Mouse (Mus musculus) spleen, postnatal 4 days (tissue): Measurements from ENCODE around the gene Gm12216.
"Not testable (repeated sequence)": the region's sequence is repeated elsewhere in the genome, so short reads cannot be mapped to it uniquely, and the experiment has no call there.

ENCODE experiments used
- DNase-seq, 2 experiments: peaks; one replicate each; pipeline ENCODE4 v3.0.0; 2022; ENCODE audit warnings: low spot score in 2 of 2

Gm12216 gene

DNA sequence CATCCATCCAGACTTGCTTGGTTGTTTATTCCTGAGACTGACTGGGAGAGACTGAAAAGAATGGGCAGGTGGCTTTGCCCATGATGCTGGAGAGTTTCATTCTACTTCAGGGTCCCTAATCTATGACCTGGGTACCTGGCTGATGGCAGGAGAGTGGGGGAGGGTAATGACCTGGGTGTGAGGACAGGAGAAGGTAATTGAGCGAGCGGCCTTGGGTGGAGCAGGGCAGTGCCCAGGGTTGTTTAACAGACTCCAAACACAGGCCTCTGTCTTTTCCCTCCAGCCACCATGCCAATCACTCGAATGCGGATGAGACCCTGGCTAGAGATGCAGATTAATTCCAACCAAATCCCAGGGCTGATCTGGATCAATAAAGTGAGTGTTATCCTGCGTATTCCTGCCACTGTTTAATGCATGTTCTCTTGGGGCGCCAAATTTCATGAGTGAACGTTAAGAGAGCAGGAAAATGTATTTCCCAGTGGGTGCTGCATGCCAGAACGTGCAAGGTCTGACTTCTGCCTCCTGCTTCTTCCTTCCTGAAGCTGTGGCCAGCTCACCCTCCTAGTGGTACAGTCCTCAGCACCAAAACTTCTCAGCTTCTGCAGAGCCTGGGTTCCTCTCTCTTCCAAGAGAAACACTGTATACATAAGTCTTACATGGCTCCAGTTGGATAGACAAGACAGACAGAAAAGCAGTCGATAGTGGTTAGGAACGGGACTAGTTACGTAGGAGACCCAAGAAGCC lies 87.9 kb downstream of the Gm12216 start:
- no peak for DNase-seq

DNA sequence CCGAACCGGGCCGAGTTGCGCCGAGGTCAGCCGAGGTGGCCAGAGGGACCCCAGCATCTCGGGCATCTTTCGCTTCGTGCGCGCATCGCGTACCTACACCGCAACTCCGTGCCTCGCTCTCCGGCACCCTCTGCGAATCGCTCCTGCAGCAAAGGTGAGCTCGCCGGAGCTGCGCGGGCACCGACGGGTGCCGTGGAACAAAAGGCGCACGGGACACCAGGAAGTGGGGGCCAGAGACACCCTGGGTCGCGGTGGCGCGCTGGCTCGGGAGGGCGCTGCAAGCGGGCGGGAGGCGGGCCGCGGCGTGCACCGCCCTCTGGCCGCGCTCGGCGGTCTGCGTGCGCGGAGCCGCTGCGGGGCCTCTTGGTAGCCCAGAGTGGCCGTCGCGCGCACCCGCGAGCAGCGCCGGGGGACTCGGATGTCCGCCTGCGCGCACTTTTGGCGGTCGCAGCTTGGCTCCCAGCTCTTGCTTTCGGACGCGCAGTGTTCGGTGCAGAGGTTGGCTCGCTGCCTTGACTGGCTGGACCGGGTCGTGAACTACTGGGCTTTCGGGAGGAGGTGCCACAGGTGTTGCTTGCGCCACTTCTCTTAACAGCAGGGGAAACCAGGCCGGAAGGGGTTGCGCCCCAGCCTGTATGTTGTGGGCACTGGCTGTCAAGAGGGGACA lies 88.8 kb downstream of the Gm12216 start:
- DNase-seq = peak; percentile 67 to 84

DNA sequence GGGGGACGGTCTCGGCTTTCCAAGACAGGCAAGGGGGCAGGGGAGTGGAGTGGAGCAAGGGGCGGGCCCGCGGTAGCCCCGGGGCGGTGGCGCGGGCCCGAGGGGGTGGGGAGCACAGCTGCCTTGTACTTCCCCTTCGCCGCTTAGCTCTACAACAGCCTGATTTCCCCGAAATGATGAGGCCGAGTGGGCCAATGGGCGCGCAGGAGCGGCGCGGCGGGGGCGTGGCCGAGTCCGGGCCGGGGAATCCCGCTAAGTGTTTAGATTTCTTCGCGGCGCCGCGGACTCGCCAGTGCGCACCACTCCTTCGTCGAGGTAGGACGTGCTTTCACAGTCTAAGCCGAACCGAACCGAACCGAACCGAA lies 89.3 kb downstream of the Gm12216 start, which contains the start of gene Irf1:
Gene Irf1 (plus strand): TSS at position 255 of the 365 bp plus-strand sequence.
- peak; percentile 92 to 94 for DNase-seq

DNA sequence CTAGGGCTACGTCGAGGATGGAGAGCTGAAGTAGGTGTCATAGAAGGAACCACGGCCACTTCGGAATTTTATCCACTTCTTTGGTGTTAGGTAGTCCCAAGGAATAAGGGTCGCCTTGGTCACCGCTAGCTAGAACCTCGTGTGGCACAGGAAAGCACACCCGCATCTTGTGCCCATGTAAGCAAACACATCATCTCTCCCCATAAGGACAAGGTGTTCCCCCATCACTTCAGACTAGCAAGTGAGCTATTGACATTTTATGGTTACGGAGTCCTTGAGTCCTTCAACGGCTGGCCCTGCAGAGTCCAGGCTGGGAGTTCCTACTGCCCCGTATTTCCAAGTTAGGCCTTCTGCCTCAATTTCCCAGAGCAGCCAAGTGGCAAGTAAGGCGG lies 89.9 kb downstream of the Gm12216 start:
- DNase-seq = no peak

DNA sequence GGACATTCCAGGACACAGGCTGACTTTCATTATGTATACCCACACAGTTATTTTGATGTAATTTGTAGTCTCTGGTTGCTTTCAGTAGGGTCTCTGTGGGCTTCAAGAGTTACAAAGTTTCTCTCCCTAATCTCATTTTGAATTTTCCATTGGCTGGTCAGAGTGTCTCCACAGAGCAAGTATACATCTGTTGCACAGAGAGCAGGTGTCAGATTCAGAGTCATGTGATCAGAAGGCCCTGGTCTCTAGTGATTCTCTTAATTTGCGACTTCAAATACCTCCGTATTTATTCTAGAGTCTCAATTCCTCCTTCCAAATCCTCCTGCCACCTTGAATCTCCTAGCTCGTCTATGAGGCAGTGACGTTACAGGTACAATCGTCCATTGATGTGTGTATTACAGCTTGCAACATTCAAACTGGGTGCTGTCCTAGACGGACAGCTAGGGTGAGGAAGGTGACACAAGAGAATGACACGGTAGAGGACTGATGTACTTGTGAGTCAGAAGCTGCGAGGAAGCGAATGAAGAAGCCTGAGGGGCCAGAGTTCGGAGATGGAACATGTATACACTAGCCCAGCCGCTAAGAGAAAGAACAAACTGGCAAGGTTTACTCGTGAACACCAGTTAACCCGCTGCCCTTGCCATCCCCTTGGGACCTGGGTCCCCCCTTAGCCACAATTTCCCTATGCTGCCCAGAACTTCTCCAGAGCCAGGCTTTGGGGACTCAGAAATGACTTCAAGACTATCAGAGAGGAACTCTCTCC lies 90.5 kb downstream of the Gm12216 start:
- peak in 1 of 2 experiments; percentile 65 for DNase-seq

DNA sequence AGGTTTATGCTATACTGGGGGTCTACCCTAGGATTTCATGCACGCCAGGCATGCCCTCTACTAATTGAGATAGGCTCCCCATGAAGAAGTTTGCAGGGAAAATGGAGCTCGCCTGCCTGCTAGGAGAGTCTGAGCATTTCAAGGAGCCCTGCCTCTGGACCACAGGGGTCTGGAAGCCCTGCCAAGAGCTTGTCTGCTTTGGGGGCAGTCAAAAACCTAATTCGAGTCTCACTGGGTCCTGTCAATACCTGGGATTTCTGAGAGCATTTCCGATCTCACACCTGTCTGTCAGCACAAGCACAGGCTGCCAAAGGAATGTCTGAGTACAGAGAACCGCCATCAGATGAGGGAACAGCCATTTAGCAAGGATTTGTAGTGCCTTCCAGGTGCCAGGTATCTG lies 94.5 kb downstream of the Gm12216 start:
- DNase-seq = no peak

DNA sequence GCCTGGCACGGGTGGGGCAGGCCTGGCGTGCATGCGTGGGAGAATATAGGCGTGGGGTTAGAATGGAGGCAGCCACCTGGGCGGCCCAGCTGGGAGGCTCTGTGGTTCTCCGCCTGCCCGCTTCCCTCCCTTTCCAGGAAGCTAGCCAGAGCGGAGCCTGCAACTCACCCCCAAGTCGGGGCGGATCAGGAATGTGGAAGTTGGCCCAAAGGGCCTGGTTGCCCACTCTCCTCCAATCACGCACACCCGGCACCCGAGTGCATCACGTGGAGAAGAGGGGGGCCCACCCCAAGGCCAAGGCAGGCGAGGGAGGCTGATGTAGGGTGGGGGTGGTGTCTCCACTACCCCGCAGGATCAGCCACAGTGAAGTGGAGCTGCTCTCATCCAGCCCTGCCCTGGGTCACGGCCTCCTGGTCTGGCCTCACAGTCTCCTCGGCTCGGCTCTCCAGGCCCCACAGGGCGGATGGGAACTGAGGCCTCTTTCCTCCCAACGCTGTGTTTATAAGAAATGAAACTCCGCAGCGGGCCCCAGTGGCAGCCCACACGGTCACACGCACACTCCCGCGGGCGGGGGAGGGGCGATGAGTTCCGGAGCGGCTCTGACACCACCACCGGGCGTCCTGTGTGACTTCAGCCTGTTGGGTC lies 95.4 kb downstream of the Gm12216 start:
- DNase-seq = peak; percentile 86 to 93

DNA sequence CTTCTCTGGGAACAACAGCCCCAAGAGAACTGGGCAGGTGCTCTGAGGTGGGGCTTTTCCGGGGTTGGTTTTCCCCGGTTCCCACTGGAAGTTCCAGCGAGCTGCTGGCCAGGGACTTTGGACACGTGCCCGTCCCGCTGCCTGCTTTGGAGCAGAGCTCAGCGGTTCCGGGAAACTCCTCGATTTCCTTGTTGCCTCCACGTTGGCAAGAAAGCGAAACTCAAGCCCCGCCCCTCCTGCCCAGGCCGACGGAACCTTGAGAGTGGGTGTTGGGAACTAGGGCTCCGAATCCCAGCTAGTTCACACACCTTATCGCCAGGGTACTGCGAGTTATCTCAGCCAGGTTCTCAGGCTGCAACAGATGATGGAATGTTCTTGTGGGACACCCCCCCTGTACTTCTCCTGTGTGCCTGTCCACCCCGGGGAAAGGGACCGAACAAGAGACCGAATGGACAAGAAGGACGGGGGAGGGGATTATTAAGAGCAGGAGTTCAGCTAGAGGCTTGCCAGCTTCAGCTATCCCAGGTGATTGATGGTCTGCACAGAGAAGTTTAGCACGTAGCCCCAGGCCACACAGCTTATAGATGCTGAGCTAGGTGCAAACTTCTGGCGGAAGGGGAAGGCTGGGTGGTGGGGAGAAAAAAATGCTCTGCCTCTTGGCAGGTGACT lies 96.1 kb downstream of the Gm12216 start:
- peak; percentile 73 to 83 for DNase-seq

DNA sequence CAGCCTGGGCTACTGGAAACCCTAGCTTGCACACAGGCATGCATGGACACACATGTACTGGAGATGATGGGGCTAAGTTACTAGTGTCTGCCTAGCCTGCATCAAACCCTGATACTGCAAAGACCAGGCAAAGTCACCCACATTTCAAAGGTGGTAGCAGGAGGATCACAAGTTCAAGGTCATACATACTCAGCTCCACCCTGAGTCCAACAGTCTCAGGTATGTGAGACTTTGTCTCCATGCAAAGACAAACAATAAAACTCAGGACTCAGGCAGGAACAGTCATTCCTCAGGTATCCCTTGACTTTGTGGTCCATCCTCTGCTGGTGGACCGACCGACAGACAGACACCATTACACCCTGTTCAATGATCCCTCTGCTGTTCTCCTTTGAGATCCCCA lies 96.6 kb downstream of the Gm12216 start:
- DNase-seq = no peak

DNA sequence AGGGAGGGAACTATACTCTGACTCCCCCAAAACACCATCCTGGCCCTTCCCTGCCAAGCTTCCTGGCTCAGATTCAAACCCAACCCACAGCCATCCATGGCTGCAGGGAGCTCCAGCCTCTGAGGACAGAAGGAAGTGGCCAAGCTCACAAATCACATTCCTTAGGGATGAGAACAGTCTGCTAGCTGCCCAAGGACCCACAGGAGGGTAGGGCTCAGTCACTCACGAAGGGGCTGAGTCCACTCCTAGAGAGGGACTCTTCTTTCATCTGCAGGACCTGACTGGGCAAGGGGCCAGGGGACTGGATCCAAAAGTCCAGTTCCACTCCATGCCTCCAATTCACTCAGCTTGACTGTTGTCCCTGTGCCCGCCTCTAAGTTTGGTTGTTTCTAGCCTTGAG lies 97.2 kb downstream of the Gm12216 start:
- DNase-seq = peak in 1 of 2 experiments; percentile 62

DNA sequence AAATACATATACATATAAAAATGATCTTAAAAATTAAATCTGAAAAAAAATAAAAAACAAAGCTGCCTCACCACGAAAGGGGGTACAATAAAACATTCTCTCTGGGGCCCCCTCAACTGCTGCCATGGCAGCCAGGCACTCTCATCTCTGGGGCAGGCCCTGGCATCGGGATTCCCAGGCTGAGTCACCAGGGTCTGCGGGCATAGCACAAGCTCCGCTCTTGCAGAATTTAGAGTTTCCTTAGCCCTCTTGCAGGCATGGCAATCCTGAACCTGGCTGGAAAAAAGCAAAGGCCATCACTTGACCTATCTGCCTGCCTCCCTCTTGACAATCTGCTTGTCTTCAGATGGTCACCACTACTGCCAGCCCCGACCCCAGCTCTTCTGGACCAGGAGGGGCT lies 97.8 kb downstream of the Gm12216 start:
- DNase-seq = no peak

DNA sequence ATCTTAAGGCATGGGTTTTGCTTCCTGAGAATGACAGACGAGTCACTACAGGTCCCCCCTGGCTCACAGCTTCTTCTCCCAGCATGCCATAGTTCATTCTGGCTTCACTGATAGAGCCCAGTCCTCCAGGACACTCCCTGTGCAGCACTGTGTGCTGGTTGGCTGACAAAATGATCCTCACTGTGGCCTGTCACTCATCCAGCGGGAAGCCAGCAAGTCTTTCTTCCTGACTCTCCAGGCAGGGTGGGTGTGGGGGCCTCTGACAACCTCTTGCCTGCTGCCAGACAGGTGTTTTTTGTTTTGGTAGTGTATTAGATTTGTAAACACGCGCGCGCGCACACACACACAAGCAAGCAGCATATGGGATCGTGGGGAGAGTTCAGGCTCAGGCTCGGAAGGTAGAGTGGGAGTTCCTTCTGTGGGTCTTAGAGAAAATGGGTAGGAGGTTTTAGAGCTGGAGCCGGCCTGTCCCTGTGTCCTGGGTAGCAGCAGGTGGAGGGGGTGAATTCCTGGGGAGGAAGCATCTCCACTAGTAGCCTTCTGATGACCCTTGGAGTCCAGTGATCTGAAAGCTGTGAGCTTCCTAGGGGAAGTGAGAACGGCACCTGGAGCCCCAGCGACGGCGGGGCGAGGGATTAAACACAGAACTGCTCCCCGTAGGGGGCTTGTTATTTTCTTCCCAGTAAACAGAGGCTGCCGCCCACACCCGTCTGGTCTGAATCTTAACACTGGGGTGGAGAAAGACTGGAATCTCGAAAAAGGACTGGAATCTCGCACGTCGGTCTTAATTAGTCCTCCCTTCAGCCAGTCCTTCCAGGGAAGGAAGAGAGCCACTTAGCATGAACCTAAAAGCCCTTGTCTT lies 99.3 kb downstream of the Gm12216 start:
- DNase-seq = no peak

DNA sequence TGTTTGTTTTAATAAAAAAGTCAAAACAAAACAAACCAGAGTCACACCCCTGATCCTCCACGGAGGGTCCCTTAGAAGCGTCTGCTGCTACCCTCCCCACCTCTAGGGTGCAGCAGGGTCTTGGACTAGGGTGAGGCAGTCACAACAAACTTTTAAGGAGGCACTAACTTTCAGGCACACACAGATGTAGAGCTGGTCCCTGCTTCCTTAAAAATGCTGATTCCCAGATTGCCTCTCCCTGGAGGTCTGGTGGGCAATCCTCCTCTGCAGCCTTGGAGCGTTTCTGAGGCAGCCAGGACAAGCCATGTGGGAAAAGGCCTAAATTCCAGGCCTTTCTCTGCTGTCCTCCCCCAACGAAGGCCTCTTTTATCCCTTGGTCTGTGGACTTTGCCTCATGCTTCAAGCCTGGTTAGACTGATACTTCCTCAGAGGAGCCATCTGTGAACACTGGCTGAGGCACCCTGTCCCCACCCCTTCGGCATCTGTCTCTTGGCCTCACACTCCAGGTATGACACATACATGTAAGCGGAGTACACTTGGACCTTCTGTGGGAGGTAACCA lies 100.2 kb downstream of the Gm12216 start:
- DNase-seq = no peak

DNA sequence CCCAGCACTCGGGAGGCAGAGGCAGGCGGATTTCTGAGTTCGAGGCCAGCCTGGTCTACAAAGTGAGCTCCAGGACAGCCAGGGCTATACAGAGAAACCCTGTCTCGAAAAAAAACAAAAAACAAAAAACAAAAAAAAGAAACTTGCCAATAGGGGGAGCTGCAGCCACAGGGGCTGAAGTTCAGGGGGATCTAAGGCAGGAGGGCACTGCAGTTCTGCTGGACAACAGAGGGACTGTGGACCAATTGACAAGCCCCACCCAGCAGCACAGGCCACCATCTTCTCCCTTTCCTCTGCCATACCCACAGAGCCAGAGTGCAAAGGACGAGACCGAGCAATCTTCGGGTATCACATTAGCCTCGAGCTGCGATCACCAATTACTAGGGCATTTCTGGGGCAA lies 101.0 kb downstream of the Gm12216 start:
- not testable (repeated sequence) for DNase-seq

DNA sequence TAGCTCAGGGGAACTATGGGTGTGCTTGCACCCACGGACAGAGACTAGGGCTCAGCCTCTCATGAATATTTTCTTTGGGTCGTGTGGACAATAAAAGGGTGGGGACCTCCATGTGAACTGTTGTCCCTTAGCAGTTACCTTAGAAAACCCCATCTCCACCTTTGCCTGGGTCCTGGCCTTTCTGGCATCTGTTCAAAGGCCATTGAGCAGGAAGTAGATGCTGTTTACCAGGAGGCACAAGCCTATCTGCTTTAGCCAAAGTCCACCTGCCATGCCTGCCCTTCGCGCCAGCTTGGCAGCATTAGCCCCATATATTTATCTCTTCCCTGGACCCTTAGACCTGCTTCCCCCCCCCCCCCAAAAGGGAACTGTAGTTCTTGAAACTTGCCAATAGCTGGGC lies 101.4 kb downstream of the Gm12216 start:
- DNase-seq = no peak

DNA sequence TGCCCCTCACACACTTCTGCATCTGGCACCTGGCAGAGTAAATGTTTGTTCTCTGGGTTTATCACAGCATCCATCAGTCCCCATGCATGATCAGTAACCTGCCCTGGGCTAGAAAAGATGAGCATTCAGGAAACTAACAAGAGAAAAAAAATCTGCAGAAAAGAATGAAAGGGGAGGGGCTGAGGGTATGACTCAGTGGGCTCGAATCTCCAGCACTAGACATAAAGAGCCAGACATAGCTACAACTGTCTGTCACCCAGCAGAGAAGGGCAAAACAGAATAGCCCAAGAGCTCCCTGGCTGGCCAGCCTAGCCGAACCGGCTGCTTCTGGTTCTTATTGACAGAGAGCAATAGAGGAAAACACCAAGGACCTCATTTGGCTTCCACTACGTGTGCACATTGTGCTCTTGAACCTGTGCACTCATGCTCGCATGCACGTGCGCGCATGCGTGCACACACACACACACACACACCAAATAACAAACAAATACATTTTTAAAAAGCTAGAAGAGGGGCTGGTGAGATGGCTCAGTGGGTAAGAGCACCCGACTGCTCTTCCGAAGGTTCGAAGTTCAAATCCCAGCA lies 104.0 kb downstream of the Gm12216 start:
- DNase-seq = no peak

DNA sequence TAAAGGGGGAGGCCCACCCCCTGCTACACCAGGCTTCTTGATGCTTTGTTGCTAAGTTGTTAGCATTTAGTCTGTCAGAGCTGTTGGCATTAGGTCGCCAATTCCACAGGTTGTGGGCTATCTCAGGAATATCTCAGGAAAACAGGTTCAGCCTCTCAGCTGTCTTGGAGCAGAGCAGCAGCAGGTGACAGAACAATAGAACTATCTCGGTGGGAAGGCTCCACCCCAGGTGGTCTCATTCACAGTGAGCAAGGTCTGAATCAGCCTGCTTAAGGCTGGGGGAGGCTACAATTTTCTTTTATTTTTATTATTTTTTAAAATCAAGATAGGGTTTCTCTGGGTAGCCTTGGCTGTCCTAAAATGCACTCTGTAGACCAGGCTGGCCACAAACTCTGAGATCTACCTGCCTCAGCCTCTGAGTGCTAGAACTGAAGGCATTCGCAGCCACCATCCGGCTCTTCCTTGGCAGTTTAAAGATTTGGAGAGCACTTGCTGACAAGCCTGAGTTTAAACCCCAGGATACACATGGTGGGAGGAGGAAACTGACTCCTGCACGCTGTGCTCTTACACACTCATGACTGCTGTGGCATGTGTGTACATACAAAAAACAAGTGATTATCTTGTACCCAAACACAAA lies 109.2 kb downstream of the Gm12216 start:
- no peak for DNase-seq

DNA sequence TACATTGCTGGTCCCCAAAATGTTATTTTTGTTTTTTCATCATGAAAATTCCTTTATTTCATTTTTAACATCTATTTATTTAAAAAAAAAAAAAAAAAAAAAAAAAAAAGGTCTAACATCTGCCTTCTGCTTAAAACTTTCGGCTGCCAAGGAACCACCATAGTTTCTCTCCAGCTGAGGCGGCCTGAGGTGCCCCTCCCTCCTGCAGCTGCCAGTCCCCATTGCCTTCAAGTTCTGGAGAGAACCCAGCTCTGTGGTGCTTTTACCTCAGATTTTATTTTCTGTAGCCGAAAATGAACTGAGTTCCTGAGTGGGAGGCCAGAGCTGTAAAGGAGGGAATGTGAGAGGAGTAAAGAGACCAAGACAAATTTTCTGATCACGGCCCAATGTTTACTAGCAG lies 109.8 kb downstream of the Gm12216 start:
- DNase-seq = no peak

DNA sequence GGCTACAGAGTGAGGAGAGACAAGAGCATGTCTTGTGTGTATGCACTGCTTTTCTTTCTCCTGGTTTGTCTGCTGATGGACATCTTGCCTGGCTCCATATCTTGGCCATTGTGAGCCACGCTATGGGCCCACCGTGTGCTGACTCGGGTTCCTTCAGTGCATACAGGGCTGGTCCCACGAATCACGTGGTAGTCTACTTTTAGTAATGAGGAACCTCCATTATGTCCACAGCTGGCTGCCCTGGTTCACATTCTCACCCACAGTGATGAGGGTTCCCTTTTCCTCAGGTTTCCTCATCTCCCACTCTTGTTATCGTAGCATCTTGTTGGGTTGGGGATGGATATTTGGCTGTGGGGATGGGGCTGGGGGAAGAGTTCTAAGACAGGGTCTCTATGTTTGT lies 110.4 kb downstream of the Gm12216 start:
- no peak for DNase-seq

DNA sequence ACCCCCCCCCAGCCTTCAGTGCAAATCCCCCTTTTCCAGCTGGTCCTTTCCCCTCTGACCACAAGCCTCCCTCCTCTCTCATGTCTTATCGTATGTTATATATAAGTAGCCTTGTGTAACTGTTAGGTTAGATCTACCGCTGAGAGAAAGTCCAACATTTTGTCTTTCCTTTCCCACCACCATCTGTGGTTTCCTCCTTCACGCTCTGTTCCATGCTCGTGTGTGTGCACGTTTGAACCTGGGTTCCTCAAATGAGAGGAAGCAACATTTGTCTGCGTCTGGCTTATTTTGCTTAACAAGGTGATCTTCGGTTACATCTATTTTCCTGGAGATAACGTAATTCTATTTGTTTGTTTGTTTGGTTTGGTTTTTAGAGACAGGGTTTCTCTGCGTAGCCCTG lies 111.1 kb downstream of the Gm12216 start:
- DNase-seq = no peak
